Mouse (Mus musculus) liver, embryonic 15.5 days (tissue): Measurements from ENCODE around the gene Islr2. TPM values are rescaled to one million over a fixed set of nuclear protein-coding genes. Genes with fewer than 3 reads are reported as not detected.
A peak's percentile ranks its signal among the peaks of the same experiment; 100 is the strongest.

Source experiments
- ATAC-seq: fragments of 200-750 bp; cut with Nextera tagmentation; 2 replicates; pipeline ENCODE4 v1.8.0; 2017; ENCODE audit warnings: moderate number of reproducible peaks, mild to moderate bottlenecking, moderate library complexity; ENCODE audit not compliant: insufficient read depth
- H3K27ac ChIP-seq: fragments of 300-500 bp; sonication (generic); replicated peaks from 2 replicates; pipeline ENCODE4 v1.5.1; 2015; ENCODE audit warnings: mild to moderate bottlenecking, inconsistent platforms
- H3K27me3 ChIP-seq: fragments of 300-500 bp; sonication (generic); 2 replicates; pipeline ENCODE4 v1.6.1; 2015; ENCODE audit warnings: mild to moderate bottlenecking, inconsistent platforms
- H3K36me3 ChIP-seq: fragments of 300-500 bp; sonication (generic); replicated peaks from 2 replicates; pipeline ENCODE4 v1.6.1; 2015; ENCODE audit warnings: moderate library complexity, mild to moderate bottlenecking, inconsistent platforms
- H3K4me1 ChIP-seq: fragments of 300-500 bp; sonication (generic); replicated peaks from 2 replicates; pipeline ENCODE4 v1.6.1; 2015; ENCODE audit warnings: inconsistent platforms
- H3K4me2 ChIP-seq: fragments of 300-500 bp; sonication (generic); 2 replicates; pipeline ENCODE4 v1.6.1; 2015; ENCODE audit warnings: moderate library complexity, mild to moderate bottlenecking, inconsistent platforms
- H3K4me3 ChIP-seq: fragments of 300-500 bp; sonication (generic); replicated peaks from 2 replicates; pipeline ENCODE4 v1.5.1; 2015; ENCODE audit warnings: mild to moderate bottlenecking, inconsistent platforms
- H3K9ac ChIP-seq: fragments of 300-500 bp; sonication (generic); 2 replicates; pipeline ENCODE4 v1.6.1; 2015; ENCODE audit warnings: moderate library complexity, mild to moderate bottlenecking, inconsistent platforms
- H3K9me3 ChIP-seq: fragments of 300-500 bp; sonication (generic); replicated peaks from 2 replicates; pipeline ENCODE4 v1.6.1; 2016; ENCODE audit warnings: inconsistent platforms
- WGBS: fragments of 180-500 bp; shearing (Covaris S2); methylation state at CpG from one replicate; pipeline ENCODE4 v1.1.7; 2015; ENCODE audit warnings: mixed read lengths; ENCODE audit not compliant: insufficient replicate concordance; 5-methylcytosine and 5-hydroxymethylcytosine counted together
- polyA plus RNA-seq: library from polyadenylated mRNA; unstranded; fragments of >200 nt; fragmentation: Nextera tagmentation; extraction: Ambion mirVana; gene quantifications from 2 replicates; pipeline ENCODE4 v1.2.1, GENCODE M21; 2015

The Islr2 gene
- polyA plus RNA-seq, 1 experiment from 2014 or later = 0.05 TPM

DNA sequence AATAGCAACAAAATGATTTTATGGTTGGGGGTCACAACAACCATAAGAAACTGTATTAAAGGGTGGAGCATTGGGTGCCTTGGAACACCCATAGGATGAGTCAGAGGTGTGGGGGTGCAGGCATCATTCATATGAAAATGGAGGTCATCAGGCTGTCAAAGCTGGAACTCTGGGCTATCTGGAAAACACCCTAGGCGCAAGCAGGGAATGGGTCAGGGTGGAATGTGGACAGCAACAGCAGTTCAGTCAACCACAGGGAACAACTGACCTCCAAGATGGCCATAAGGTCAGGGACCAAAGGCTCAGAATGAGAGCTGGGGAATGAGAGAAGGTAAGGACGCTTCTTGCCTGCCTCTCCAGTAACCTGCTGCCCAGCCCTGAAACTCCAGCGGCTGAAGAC, 14.4 kb upstream of the Islr2 start:
- Histone ChIP-seq H3K9ac (no peak overlapping the region), H3K4me2 (no peak overlapping the region), H3K4me3 (no peak overlapping the region), H3K27ac (no peak overlapping the region), H3K36me3 (peaks cover 51% of the 10 kb centered on the region), H3K4me1 (peaks cover 29% of the 10 kb centered on the region), H3K27me3 (no peaks in the 10 kb centered on the region), H3K9me3 (no peaks in the 10 kb centered on the region)
- no peak for ATAC-seq
- 90% methylated on average over 3 of the region's 3 CpGs for WGBS

DNA sequence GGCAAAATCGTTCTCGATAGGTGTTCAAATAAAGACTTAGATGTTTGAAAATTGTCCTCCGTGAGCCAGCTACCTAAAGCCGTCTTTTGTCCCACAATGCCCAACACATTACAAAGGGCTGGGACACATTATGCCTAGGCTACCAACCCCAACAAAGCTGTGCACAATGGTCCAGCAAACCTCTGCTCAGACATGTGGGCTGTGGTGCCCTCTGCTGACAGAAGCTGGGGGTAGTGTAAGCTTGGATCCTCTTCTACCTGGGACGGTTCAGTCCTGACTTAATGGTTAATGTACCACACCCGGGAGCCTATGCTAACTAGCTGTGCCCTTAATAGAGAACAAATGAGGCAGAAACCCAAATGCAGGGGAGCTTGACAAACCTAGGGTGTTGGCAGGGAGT, 12.3 kb upstream of the Islr2 start:
- ATAC-seq = no peak
- whole genome bisulfite sequencing = 51% methylated on average over 6 of the region's 6 CpGs
- Histone ChIP-seq H3K36me3 (peaks cover 30% of the 10 kb centered on the region), H3K9me3 (no peaks in the 10 kb centered on the region), H3K4me3 (no peak overlapping the region), H3K4me2 (no peak overlapping the region), H3K27me3 (no peaks in the 10 kb centered on the region), H3K9ac (no peak overlapping the region), H3K4me1 (peaks cover 45% of the 10 kb centered on the region), H3K27ac (no peak overlapping the region)

DNA sequence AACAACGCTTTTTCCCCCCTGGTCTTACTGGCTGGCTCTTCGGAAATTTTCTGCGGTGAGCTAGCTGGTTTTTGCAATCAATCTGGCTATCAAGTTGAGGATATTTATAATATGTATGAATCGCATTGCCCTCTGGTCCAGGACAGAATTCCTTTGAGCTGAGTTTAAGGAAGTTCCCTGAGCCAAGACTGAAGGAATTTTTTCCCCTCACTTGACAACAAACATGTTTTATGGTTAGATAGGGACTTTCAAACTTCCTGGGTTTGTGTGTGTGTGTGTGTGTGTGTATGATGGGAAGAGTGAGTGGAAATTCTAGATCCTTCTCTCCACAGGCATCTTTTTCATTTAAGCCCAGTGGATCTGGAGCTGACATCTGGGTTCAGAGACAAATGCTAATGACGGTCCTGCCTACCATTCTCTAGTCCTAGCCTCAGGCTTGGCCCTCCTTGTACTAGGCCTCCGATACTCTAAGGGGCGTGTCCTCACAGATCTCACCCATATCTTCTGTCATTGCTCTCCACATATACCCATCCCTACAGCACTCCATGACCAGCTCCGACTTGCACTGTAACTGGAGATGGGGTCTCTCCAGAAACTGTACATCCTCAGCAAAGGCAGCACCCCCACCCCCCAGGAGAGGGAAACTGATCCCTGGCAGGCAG, 10.5 kb upstream of the Islr2 start:
- ATAC-seq = peak; percentile 78
- Histone ChIP-seq H3K9me3 (no peaks in the 10 kb centered on the region), H3K9ac (peak overlapping the region; percentile 28), H3K36me3 (peaks cover 12% of the 10 kb centered on the region), H3K27me3 (peaks cover 1% of the 10 kb centered on the region), H3K4me3 (peak overlapping the region; percentile 39; the same call in 1 of the 2 replicates), H3K4me2 (peak overlapping the region; percentile 75), H3K4me1 (peaks cover 54% of the 10 kb centered on the region), H3K27ac (peak overlapping the region; percentile 91)
- 18% methylated on average over 8 of the region's 8 CpGs for WGBS

DNA sequence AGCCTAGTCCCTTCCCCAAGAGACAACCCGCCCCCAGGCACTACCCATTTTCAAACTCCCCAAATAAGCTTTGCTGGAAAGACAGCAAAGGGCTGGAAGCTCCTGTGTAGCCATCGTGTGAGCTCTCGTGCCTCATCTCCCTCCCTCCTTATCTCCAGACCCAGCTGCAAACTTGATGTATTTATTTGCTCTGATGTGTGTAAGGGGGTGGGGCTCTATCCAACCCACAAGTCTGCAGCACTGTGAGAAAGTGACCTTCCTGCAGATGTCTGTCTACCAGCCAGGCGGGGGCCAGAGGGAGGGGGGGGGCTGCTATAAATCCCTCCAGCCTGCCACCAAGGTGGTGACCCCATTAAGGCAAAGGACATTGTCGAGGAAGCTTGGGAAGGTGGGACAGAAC, 9.7 kb upstream of the Islr2 start:
- peak; percentile 95 for ATAC-seq
- H3K9me3 ChIP-seq = no peaks in the 10 kb centered on the region
- H3K27me3 ChIP-seq = peaks cover 6% of the 10 kb centered on the region
- peak overlapping the region; percentile 28 for H3K9ac ChIP-seq
- H3K4me1 ChIP-seq = peaks cover 54% of the 10 kb centered on the region
- WGBS = 3% methylated on average over 5 of the region's 5 CpGs
- H3K4me3 ChIP-seq = peak overlapping the region; percentile 39
- H3K27ac ChIP-seq = peak overlapping the region; percentile 91
- H3K36me3 ChIP-seq = peaks cover 4% of the 10 kb centered on the region
- peak overlapping the region; percentile 75 for H3K4me2 ChIP-seq

DNA sequence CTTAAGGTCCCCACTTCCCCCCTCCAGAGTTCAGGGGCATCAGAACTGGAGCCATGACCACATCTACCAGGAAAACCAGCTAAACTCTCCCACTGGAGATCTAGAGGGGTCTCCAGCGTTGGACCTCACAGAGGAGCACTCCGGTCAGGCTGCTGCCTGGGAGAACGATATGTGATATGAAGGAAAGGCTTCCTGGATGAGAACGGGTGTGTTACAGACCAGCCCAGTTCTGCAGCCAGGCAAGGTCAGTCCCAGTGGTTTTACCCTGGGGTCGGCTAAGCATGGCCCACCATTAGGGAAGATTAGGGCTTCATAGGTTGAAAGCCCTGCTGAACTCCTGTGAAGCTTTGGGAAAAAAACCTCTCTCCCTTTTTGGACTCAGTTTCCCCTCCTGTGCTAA, 9.3 kb upstream of the Islr2 start:
- peak overlapping the region; percentile 75 for H3K4me2 ChIP-seq
- H3K27ac ChIP-seq = peak overlapping the region; percentile 91
- H3K4me1 ChIP-seq = peaks cover 54% of the 10 kb centered on the region
- peak overlapping the region; percentile 28 for H3K9ac ChIP-seq
- H3K36me3 ChIP-seq = no peaks in the 10 kb centered on the region
- H3K4me3 ChIP-seq = peak overlapping the region; percentile 39
- no peaks in the 10 kb centered on the region for H3K9me3 ChIP-seq
- peaks cover 7% of the 10 kb centered on the region for H3K27me3 ChIP-seq
- WGBS = 25% methylated on average over 5 of the region's 5 CpGs
- peak; percentile 80 for ATAC-seq

DNA sequence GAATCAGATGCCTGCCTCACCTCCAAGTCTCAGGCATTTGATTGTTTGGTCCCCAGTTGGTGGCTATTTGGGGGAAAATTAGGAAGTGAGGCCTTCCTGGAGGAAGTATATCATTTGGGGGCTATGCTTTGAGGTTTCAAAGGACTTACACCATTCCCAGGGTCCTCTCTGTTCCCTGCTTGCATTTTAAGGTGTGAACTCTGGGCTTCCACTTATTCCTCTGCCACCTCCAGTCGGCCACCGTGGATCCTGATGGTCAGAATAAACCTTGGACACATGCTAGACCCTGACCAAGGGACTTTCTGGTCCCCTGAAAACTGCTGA, 6.1 kb upstream of the Islr2 start:
- Histone ChIP-seq H3K9me3 (no peaks in the 10 kb centered on the region), H3K36me3 (no peaks in the 10 kb centered on the region), H3K4me3 (no peak overlapping the region), H3K4me2 (no peak overlapping the region), H3K4me1 (peaks cover 42% of the 10 kb centered on the region), H3K27ac (no peak overlapping the region), H3K27me3 (peaks cover 36% of the 10 kb centered on the region), H3K9ac (no peak overlapping the region)
- ATAC-seq = no peak
- 41% methylated on average over 2 of the region's 2 CpGs for WGBS

DNA sequence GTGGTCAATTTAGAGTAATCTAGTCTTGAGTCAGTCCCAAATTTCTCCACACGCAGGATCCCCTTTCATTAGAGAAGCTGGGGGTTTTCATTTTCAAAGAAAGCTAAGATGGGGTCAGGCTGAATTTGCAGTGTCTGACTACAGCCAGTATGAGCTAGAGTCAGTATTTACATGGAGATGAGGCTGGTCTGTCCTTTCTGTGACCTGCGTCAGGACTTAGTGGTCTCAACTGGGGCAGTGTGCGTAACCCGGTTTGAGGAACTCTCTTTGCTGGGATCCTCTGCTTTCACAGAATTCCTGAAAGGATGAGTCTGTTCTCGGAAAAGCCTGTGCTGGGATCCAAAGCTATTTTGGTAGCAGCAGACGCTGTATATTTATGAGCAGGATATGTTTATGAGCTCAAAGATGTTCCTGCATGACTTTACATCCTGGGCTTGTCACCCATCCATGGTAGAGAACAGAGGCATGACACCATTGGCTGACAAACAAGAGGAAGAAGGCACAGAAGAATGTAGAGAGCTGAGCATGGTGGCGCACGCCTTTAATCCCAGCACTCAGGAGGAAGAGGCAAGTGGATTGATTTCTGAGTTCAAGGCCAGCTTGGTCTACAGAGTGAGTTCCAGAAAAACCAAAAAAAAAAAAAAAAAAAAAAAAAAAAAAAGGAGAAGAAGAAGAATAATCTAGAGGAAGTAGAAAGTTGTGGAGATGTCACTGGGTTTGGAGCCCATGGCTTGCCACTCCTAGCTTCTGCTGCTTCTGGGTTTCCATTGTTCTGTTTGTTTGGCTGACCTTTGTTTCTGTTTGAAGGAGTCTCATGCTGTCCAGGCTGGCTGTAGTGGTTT, 5.6 kb upstream of the Islr2 start:
- H3K4me2 ChIP-seq = no peak overlapping the region
- peaks cover 42% of the 10 kb centered on the region for H3K27me3 ChIP-seq
- H3K27ac ChIP-seq = no peak overlapping the region
- WGBS = 68% methylated on average over 8 of the region's 8 CpGs
- no peak overlapping the region for H3K9ac ChIP-seq
- ATAC-seq = no peak
- peaks cover 37% of the 10 kb centered on the region for H3K4me1 ChIP-seq
- no peak overlapping the region for H3K4me3 ChIP-seq
- no peaks in the 10 kb centered on the region for H3K36me3 ChIP-seq
- H3K9me3 ChIP-seq = no peaks in the 10 kb centered on the region

DNA sequence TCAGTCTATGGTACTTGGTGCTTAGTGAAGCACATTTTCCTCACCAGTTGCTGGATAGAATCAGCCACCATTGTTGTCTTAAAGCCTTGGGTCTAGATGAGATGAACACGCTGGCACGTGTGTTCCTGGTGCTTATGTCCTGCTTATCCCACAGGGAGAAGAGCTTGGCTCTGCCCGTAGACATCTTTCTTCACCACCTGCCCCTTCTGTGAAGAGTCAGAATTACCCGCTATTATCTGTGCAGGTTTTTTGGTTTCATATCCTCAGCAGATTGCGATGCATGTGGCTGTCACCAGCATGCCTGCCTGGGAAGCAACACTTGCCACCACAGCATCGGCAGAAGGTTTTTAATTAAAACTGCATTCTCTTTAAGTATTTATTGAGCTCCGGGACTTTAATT, 1.9 kb upstream of the Islr2 start:
- H3K4me3 ChIP-seq = no peak overlapping the region
- no peak for ATAC-seq

DNA sequence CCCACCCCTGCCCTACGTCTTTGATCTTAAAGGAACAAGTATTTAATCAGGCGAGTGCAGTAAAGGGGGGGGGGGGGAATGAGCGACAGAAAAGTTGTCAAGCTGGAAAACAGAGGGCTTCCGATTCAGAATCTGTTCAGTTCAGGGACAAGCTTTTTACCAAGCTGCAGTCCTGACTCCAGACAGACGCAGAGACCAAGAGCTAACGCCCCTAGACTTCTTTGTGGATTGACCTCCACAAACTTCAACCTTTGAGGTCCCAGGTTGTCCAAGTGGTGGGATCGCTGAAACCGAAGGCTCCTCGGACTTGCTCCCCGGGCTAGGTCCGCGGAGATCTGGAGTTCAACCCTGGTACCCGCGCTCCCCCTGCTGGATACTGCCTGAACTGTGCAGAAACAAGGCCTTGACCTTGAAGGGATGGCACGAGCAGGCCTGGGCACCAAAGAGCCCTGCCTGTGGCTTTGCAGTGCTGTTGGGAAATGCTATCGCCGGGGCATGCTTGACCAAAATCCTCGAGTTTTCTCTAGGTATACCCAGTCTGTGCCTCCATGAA, 405 bp upstream of the Islr2 start:
- peak overlapping the region; percentile 75 for H3K4me2 ChIP-seq
- peak overlapping the region; percentile 48 for H3K9ac ChIP-seq
- no peaks in the 10 kb centered on the region for H3K9me3 ChIP-seq
- H3K27ac ChIP-seq = no peak overlapping the region
- ATAC-seq = peak; percentile 82
- H3K27me3 ChIP-seq = peaks cover 91% of the 10 kb centered on the region
- peaks cover 6% of the 10 kb centered on the region for H3K4me1 ChIP-seq
- H3K4me3 ChIP-seq = peak overlapping the region; percentile 58
- no peaks in the 10 kb centered on the region for H3K36me3 ChIP-seq
- WGBS = 3% methylated on average over 18 of the region's 18 CpGs

More for the DNA sequence above, 1.9 kb upstream of the Islr2 start:
- no peak overlapping the region for H3K9ac ChIP-seq
- no peaks in the 10 kb centered on the region for H3K9me3 ChIP-seq
- peaks cover 79% of the 10 kb centered on the region for H3K27me3 ChIP-seq
- WGBS = 69% methylated on average over 7 of the region's 7 CpGs
- H3K4me2 ChIP-seq = no peak overlapping the region
- H3K27ac ChIP-seq = no peak overlapping the region
- peaks cover 15% of the 10 kb centered on the region for H3K4me1 ChIP-seq
- H3K36me3 ChIP-seq = no peaks in the 10 kb centered on the region

DNA sequence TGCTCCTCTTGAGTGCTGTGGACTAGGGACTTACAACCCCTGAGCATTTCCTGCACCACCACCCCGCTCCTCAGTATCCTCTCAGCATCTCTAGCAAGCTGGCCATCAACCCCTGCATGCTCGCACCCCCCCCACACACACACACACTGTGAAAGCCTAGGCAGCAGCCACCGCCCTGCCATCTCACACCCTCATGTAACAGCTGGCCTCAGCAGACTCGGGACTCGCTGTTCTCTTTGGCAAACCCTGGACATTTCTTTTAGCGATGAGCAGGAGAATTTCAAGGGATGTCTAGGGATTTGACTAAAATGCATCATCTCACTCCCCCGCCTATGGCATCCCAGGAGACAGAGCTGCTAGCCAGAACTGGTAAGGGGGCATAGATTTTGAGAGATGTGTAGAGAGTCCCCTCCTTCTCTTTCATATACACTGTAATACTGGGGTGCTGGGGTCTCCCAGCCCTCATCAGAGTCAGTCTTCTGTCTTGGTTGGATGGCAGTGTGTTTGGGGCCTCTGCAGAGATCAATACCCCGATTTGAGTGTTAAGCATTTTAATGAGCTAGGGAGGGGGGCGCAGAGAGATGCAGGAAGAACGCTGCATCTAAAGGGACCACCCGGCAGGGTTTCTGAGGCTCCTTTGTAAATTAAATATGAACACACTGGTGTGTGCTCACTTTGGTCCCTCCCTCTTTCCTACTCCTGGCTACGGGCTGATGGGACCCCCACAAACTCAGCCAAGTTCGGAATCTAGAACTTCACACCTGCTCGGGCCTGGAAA, 1.3 kb downstream of the Islr2 start:
- H3K9ac ChIP-seq = no peak overlapping the region
- peaks cover 99% of the 10 kb centered on the region for H3K27me3 ChIP-seq
- no peak overlapping the region for H3K4me3 ChIP-seq
- H3K27ac ChIP-seq = no peak overlapping the region
- 5% methylated on average over 14 of the region's 14 CpGs for WGBS
- H3K4me2 ChIP-seq = no peak overlapping the region
- H3K9me3 ChIP-seq = no peaks in the 10 kb centered on the region
- no peaks in the 10 kb centered on the region for H3K36me3 ChIP-seq
- H3K4me1 ChIP-seq = peaks cover 10% of the 10 kb centered on the region
- no peak for ATAC-seq
